Mouse (Mus musculus) ES-Bruce4 (cell line): ENCODE data around the gene Zbtb40. TPM values are rescaled to one million over a fixed set of nuclear protein-coding genes. Genes with fewer than 3 reads are reported as not detected.
A peak's percentile ranks its signal among the peaks of the same experiment; 100 is the strongest.

Experiments
- H3K27ac ChIP-seq: 2 replicates; pipeline ENCODE4 v1.5.1; 2012; ENCODE audit warnings: low read length, inconsistent platforms; ENCODE audit not compliant: insufficient read depth
- H3K27me3 ChIP-seq: 2 replicates; pipeline ENCODE4 v1.6.1; 2012; ENCODE audit warnings: mild to moderate bottlenecking, low read length, inconsistent platforms; ENCODE audit not compliant: control insufficient read depth, poor library complexity, insufficient read depth, severe bottlenecking
- H3K36me3 ChIP-seq: 2 replicates; pipeline ENCODE4 v1.6.1; 2012; ENCODE audit warnings: inconsistent platforms, mild to moderate bottlenecking, low read length, moderate library complexity; ENCODE audit not compliant: control insufficient read depth, poor library complexity, insufficient read depth, severe bottlenecking
- H3K4me1 ChIP-seq: one replicate; pipeline ENCODE4 v1.8.1; 2011; ENCODE audit warnings: low read length; ENCODE audit not compliant: control insufficient read depth, insufficient read depth
- H3K4me3 ChIP-seq: 2 replicates; pipeline ENCODE4 v1.5.1; 2011; ENCODE audit warnings: low read depth, mild to moderate bottlenecking, low read length
- H3K9ac ChIP-seq: 2 replicates; pipeline ENCODE4 v1.6.1; 2012; ENCODE audit warnings: low read depth, mild to moderate bottlenecking, inconsistent platforms; ENCODE audit not compliant: poor library complexity, severe bottlenecking
- H3K9me3 ChIP-seq: replicated peaks from 2 replicates; pipeline ENCODE4 v1.6.1; 2012; ENCODE audit warnings: mild to moderate bottlenecking, low read length, inconsistent platforms; ENCODE audit not compliant: control insufficient read depth, poor library complexity, insufficient read depth, severe bottlenecking
- CTCF ChIP-seq: IDR thresholded peaks from one replicate; pipeline ENCODE4 v1.8.1; 2011; ENCODE audit warnings: low read depth, low read length
- EP300 ChIP-seq: IDR thresholded peaks from 2 replicates; pipeline ENCODE4 v1.6.1; 2011; ENCODE audit warnings: low read depth, low read length; ENCODE audit not compliant: insufficient read depth
- POLR2A ChIP-seq: IDR thresholded peaks from one replicate; pipeline ENCODE4 v1.8.1; 2011; ENCODE audit warnings: low read length; ENCODE audit not compliant: insufficient read depth
- polyA plus RNA-seq: library from polyadenylated mRNA; stranded (reverse); fragments of >200 nt; gene quantifications from 2 replicates; pipeline ENCODE4 v1.2.4, GENCODE M21; 2011; ENCODE audit warnings: low read depth; ENCODE audit not compliant: missing spikeins, insufficient read depth, insufficient read length

The Zbtb40 gene
- polyA plus RNA-seq, 1 experiment, result 8.0 TPM

DNA sequence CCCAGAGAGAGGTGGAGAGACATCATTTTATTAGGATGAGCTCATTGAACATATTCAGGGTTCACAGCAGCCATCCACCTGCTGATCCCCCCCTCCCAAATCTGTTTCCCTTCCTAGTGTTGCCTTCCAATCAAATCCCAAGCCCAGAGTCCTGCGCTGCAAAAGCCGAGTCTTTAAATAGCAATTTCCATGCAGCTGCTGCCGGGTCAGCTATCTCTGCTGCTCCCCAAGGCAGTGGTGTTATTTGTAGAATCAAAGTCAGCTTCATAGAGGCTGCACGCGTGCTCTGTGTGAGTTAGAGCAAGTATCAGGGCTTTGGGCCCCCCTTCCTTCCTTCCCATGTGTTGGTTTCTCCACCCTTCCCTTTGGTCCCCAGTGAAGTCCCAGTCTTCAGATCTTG lies 5.2 kb upstream of the Zbtb40 start:
- Histone ChIP-seq H3K27ac (no peak overlapping the region), H3K9me3 (no peaks in the 10 kb centered on the region), H3K4me3 (no peak overlapping the region), H3K9ac (no peak overlapping the region), H3K27me3 (no peaks in the 10 kb centered on the region), H3K4me1 (no peaks in the 10 kb centered on the region), H3K36me3 (no peaks in the 10 kb centered on the region)
- TF ChIP-seq POLR2A (no peak), EP300 (no peak), CTCF (no peak)

DNA sequence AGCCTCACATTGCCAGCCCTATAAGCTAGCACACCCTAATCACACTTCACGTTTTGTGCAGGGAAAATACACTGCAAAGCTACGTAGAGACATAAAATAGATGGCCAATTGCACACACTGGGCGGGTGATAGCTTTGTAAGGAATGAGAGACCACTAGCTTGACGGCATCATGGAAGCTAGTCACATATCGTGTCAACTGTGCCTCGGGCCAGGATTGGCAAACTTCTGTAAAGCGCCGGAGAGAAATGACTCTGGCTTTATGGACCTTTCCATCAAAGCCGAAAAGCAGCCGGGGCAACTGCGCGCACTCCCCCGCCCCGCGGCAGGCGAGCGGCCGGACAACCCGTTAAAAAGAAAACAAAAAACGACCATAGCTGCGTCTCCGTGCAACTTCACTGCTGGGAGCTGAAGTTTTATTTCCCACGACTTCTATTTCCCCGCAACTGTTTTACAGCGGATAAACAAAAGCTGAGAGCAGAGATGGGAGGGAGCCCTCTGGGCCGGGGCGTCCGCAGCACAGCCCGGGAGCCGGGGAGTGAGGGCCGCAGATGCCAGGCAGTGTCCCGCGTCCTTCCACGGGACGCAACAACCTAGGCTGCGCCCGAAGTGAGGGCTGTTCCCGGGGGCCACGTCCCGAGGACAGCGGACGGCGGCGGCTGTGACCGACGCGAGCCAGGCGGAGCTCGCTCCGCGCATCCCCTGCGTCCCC lies 606 bp downstream of the Zbtb40 start:
- Histone ChIP-seq H3K4me3 (peak overlapping the region; percentile 70), H3K9ac (peak overlapping the region; percentile 47), H3K4me1 (no peaks in the 10 kb centered on the region), H3K27ac (no peak overlapping the region), H3K27me3 (no peaks in the 10 kb centered on the region), H3K9me3 (no peaks in the 10 kb centered on the region), H3K36me3 (no peaks in the 10 kb centered on the region)
- no peak for TF ChIP-seq POLR2A
- TF ChIP-seq EP300, result no peak
- TF ChIP-seq CTCF, result no peak

- Histone ChIP-seq H3K27ac (no peak overlapping the region), H3K9me3 (no peaks in the 10 kb centered on the region), H3K4me1 (no peaks in the 10 kb centered on the region), H3K27me3 (no peaks in the 10 kb centered on the region), H3K36me3 (no peaks in the 10 kb centered on the region), H3K4me3 (no peak overlapping the region), H3K9ac (no peak overlapping the region)
- no peak for TF ChIP-seq EP300
- no peak for TF ChIP-seq POLR2A
- no peak for TF ChIP-seq CTCF
These were observed 2.5 kb downstream of the Zbtb40 start for GRCm38 (mm10) chr4:137046110-137046509.

GRCm38 (mm10) chr4:137044516-137044915 lies 4.1 kb downstream of the Zbtb40 start:
- TF ChIP-seq CTCF (no peak), EP300 (no peak), POLR2A (no peak)
- Histone ChIP-seq H3K9me3 (no peaks in the 10 kb centered on the region), H3K27me3 (no peaks in the 10 kb centered on the region), H3K4me1 (no peaks in the 10 kb centered on the region), H3K4me3 (no peak overlapping the region), H3K27ac (no peak overlapping the region), H3K36me3 (no peaks in the 10 kb centered on the region), H3K9ac (no peak overlapping the region)

DNA sequence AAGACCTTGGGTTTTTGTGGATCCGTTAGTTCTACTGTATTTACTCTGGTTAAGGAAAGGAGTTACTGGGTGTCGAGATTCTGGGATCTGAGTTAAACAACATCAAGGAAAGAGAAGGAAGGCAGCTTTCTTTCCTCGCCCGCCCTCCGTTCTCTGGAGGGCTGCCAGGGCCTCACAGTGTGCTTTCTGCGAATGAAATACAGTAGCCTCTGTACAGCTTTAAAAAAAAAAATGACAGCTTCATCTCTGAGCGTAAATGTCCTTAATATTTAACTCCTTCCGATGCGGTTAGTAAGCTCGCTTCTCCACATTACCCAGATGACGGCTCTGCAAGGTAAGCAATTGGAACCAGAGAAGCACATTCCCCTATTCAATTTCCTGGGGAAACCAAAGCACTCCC lies 4.8 kb downstream of the Zbtb40 start:
- H3K36me3 ChIP-seq, result no peaks in the 10 kb centered on the region
- no peak overlapping the region for H3K4me3 ChIP-seq
- no peak overlapping the region for H3K9ac ChIP-seq
- H3K4me1 ChIP-seq, result no peaks in the 10 kb centered on the region
- no peaks in the 10 kb centered on the region for H3K9me3 ChIP-seq
- H3K27me3 ChIP-seq, result no peaks in the 10 kb centered on the region
- H3K27ac ChIP-seq, result no peak overlapping the region
- TF ChIP-seq EP300 (no peak), POLR2A (no peak), CTCF (no peak)

DNA sequence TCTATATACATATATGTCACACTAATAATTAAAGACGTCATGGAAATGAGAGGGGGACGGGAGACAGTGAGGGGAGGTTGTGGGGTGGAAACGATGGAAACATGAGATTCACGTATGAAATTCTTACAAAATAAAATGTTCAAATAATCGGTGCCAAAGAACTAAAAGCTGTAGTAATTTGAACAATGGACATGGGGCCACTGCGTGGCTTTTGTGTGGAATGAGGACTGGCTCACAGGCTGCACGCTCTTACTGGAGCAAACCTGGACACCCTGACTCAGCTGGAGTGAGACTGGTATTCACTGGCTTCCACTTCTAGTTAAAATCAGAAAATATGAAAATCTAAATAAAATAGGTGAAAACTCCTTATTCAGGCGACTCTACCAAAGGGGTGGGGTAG lies 6.6 kb downstream of the Zbtb40 start:
- no peaks in the 10 kb centered on the region for H3K4me1 ChIP-seq

More for the DNA sequence above, 6.6 kb downstream of the Zbtb40 start:
- TF ChIP-seq EP300 (no peak), CTCF (no peak), POLR2A (no peak)
- Histone ChIP-seq H3K4me3 (no peak overlapping the region), H3K9ac (no peak overlapping the region), H3K27ac (no peak overlapping the region), H3K27me3 (no peaks in the 10 kb centered on the region), H3K9me3 (no peaks in the 10 kb centered on the region), H3K36me3 (no peaks in the 10 kb centered on the region)
